Mouse (Mus musculus) heart, embryonic 11.5 days (tissue): Measurements from ENCODE around the gene H2-Ob. TPM values are rescaled to one million over a fixed set of nuclear protein-coding genes. Genes with fewer than 3 reads are reported as not detected.

Experiments used
- ATAC-seq: fragments of 200-750 bp; cut with Nextera tagmentation; replicated peaks from 2 replicates; pipeline ENCODE4 v1.8.0; 2017; ENCODE audit warnings: moderate library complexity; ENCODE audit not compliant: insufficient number of reproducible peaks, low FRiP score, low TSS enrichment
- H3K27ac ChIP-seq: fragments of 300-500 bp; sonication (generic); 2 replicates; pipeline ENCODE4 v1.5.1; 2014; ENCODE audit warnings: mild to moderate bottlenecking, low read depth, low read length
- H3K27me3 ChIP-seq: fragments of 300-500 bp; sonication (generic); 2 replicates; pipeline ENCODE4 v1.6.1; 2014; ENCODE audit warnings: mild to moderate bottlenecking, low read length, mixed read lengths; ENCODE audit not compliant: control insufficient read depth, insufficient read depth
- H3K36me3 ChIP-seq: fragments of 300-500 bp; sonication (generic); 2 replicates; pipeline ENCODE4 v1.6.1; 2014; ENCODE audit warnings: mild to moderate bottlenecking, low read length, moderate library complexity, mixed read lengths; ENCODE audit not compliant: control insufficient read depth, insufficient read depth
- H3K4me1 ChIP-seq: fragments of 300-500 bp; sonication (generic); 2 replicates; pipeline ENCODE4 v1.6.1; 2014; ENCODE audit warnings: low read length; ENCODE audit not compliant: control insufficient read depth, insufficient read depth
- H3K4me2 ChIP-seq: fragments of 300-500 bp; sonication (generic); 2 replicates; pipeline ENCODE4 v1.6.1; 2014; ENCODE audit warnings: mild to moderate bottlenecking, moderate library complexity
- H3K4me3 ChIP-seq: fragments of 300-500 bp; sonication (generic); 2 replicates; pipeline ENCODE4 v1.5.1; 2014; ENCODE audit warnings: low read depth, low read length
- H3K9ac ChIP-seq: fragments of 300-500 bp; sonication (generic); 2 replicates; pipeline ENCODE4 v1.6.1; 2014; ENCODE audit warnings: mild to moderate bottlenecking, low read depth, low read length, moderate library complexity
- H3K9me3 ChIP-seq: fragments of 300-500 bp; sonication (generic); replicated peaks from 2 replicates; pipeline ENCODE4 v1.6.1; 2016; ENCODE audit warnings: low read length; ENCODE audit not compliant: control insufficient read depth
- WGBS: fragments of 180-500 bp; shearing (Covaris S2); extraction: QIAGEN DNeasy Blood & Tissue Kit; methylation state at CpG from one replicate; pipeline ENCODE4 v1.1.7; 2014; ENCODE audit not compliant: insufficient replicate concordance; 5-methylcytosine and 5-hydroxymethylcytosine counted together
- polyA plus RNA-seq: library from polyadenylated mRNA; unstranded; fragments of >200 nt; fragmentation: Nextera tagmentation; extraction: Ambion mirVana; gene quantifications from 2 replicates; pipeline ENCODE4 v1.2.1, GENCODE M21; 2014

The H2-Ob gene
- polyA plus RNA-seq, 1 experiment from 2014 or later: not detected

DNA sequence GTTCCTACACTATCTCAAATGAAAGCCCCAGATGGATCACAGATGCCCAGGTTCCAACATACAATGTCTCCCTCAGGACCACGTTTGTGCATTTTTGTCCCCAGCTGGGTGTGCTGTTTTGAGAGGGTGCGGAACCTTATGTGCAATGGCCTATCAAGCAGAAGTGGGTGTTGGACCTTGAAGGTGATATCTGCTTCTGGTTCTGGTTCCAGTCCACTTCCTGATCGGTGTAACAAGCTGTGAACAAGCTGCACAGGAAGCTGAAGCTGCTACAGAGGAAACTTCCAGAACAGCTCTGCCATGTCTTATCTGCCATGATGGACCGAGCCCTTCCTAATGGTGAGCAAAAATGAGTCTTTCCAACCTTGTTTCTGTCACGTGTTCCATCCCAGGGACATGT is 17.8 kb downstream of the H2-Ob start:
- peaks cover 12% of the 10 kb centered on the region; the same call in 1 of the 2 replicates for H3K27me3 ChIP-seq
- no peak overlapping the region for H3K4me2 ChIP-seq
- H3K36me3 ChIP-seq: no peaks in the 10 kb centered on the region
- H3K4me3 ChIP-seq: no peak overlapping the region
- no peak overlapping the region for H3K9ac ChIP-seq
- ATAC-seq: no peak
- no peaks in the 10 kb centered on the region for H3K9me3 ChIP-seq
- no peak overlapping the region for H3K27ac ChIP-seq
- no peaks in the 10 kb centered on the region; the same call in 1 of the 2 replicates for H3K4me1 ChIP-seq
- WGBS: 69% methylated on average over 5 of the region's 5 CpGs

DNA sequence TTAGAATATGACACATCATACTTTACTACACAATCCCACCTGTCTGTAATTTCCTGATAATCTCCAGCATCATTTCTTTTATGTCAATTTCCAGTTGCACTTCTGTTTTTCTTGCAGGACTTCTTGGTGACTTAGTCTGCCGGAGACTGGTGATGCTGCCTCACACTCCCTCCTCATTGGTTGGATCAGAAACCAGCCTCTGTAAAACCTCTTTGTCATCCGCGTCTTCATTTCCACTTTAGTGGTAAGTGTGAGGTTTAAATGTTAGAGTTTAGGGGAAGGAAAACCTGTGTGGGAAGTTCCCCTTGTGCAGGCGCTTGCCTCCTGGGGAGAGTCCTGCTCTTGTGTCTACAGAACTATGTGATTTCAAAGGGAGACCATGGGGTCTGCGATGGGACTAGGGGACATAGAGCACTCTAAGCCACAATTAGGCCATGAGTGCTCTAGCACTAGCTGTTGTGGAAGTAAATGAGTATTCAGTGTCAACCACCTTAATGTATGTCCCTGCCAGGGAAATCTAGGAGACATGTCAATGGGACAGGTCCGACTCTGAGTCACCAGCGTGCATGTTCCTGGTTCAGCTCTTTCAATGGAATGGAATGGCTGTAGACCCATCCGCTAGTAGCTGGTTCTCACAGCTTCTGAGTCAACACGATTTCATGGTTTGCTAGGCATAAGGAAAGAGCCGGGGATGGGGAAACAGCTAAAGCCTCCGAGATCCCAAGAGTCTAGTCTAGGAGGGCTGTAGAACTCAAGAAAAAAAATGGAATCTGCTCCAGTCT is 19.1 kb downstream of the H2-Ob start, which contains the start of gene H2-Ab1:
TSS of gene H2-Ab1 (plus strand) at position 96 of the 782 bp plus-strand sequence.
- Histone ChIP-seq H3K27ac (no peak within 1 kb of the TSS), H3K9ac (no peak within 1 kb of the TSS), H3K27me3 (peaks cover 18% of the 10 kb centered on the region), H3K4me2 (no peak within 1 kb of the TSS), H3K9me3 (no peaks in the 10 kb centered on the region), H3K36me3 (no peaks in the 10 kb centered on the region), H3K4me1 (no peaks in the 10 kb centered on the region; the same call in 1 of the 2 replicates), H3K4me3 (no peak within 1 kb of the TSS)
- no peak for ATAC-seq
- 67% methylated on average over 11 of the region's 11 CpGs for WGBS

DNA sequence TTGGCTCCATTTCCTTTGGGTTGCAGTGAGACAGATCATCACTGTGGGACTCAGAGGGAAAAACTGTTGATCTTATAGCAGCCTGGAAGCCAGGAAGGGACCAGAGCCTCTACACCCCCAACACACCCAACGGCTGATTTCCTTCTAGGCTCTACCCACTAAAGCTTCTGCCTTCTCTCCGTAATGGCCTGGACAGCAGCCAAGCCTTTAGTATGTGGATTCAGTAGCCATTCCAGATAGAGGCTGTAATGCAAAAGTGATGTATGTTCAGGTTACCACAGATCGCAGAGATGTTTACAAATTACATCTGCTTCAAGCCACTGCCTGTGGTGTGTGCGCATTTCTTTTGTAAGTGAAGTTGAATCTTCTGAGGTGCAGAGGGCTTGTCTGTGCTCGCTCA is 21.8 kb downstream of the H2-Ob start:
- Histone ChIP-seq H3K9me3 (no peaks in the 10 kb centered on the region), H3K9ac (no peak overlapping the region), H3K4me2 (no peak overlapping the region), H3K27ac (no peak overlapping the region), H3K4me1 (no peaks in the 10 kb centered on the region; the same call in 1 of the 2 replicates), H3K27me3 (peaks cover 26% of the 10 kb centered on the region), H3K4me3 (no peak overlapping the region), H3K36me3 (no peaks in the 10 kb centered on the region)
- WGBS: 68% methylated on average over 5 of the region's 5 CpGs
- ATAC-seq: no peak

DNA sequence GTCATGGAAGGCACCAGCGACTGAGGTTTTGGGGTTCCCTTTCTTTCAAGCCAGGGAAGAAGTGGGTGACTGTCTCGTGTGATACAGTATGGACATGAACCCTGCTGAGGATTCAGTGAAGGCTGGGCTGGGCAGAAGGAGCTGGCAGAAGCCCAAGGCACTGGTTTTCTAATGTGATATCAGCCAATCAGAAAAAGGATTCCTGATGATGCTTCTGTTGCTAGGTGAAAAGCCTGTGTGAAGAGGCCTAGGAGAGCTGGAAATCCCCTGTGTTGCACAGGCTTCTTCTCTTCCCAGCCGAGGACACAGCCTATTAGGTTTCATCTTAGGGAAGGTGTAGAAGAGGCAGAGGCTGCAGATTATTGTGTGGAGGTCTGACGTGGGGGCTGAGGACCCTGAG is 22.8 kb downstream of the H2-Ob start:
- Histone ChIP-seq H3K27ac (no peak overlapping the region), H3K27me3 (peaks cover 26% of the 10 kb centered on the region), H3K4me3 (no peak overlapping the region), H3K36me3 (no peaks in the 10 kb centered on the region), H3K9me3 (no peaks in the 10 kb centered on the region), H3K4me2 (no peak overlapping the region), H3K9ac (no peak overlapping the region), H3K4me1 (no peaks in the 10 kb centered on the region; the same call in 1 of the 2 replicates)
- 28% methylated on average over 4 of the region's 4 CpGs for WGBS
- no peak for ATAC-seq

DNA sequence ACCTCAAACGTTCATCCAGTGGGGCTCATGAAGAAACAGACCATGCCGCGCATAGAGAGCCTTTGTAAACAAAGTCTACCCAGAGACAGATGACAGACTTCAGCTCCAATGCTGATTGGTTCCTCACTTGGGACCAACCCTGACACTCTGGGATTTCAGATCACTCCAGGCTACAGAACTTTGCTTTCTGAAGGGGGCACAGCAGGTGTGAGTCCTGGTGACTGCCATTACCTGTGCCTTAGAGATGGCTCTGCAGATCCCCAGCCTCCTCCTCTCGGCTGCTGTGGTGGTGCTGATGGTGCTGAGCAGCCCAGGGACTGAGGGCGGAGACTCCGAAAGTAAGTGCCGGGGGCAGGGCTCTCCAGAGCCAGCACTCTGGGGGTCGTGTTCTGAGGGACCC is 24.4 kb downstream of the H2-Ob start:
- Histone ChIP-seq H3K9me3 (no peaks in the 10 kb centered on the region), H3K9ac (no peak overlapping the region), H3K4me3 (peak overlapping the region; percentile 61)

DNA sequence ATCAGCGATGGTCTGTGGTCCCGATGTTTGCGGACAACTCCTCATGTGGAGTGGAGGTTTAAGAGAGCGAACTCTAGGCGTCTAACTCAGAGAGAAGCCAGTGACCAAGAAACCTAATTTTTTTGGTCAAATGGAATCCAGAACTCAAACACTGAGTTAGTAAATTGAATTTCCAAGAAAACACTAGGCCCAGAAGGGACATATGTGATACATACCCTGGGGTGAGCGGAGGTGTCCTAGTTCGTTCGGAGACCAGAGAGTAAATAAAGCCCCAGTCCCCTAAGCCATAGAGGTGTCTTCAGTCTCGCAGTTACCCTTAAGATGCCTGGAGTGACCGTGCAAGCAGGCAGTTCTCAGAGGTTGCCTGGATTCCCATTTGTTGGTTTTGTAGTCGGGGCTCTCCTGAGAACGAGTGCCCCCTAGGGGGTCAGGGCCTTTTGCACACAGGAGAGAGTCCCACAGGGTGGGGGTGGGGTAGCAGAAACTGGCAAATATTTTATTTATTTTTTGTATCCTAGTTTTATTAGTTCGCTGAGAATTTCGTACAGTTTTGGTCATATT is 25.2 kb downstream of the H2-Ob start:
- H3K4me3 ChIP-seq: peak overlapping the region; percentile 61
- no peak for ATAC-seq
- H3K36me3 ChIP-seq: no peaks in the 10 kb centered on the region
- peak overlapping the region; percentile 97 for H3K4me2 ChIP-seq
- H3K9me3 ChIP-seq: no peaks in the 10 kb centered on the region
- no peak overlapping the region for H3K27ac ChIP-seq
- 4% methylated on average over 14 of the region's 14 CpGs for WGBS
- peaks cover 22% of the 10 kb centered on the region for H3K27me3 ChIP-seq
- H3K4me1 ChIP-seq: no peaks in the 10 kb centered on the region; the same call in 1 of the 2 replicates
- H3K9ac ChIP-seq: no peak overlapping the region

More for the DNA sequence above, 24.4 kb downstream of the H2-Ob start:
- Histone ChIP-seq H3K4me2 (peak overlapping the region; percentile 97), H3K36me3 (no peaks in the 10 kb centered on the region), H3K27me3 (peaks cover 26% of the 10 kb centered on the region), H3K4me1 (no peaks in the 10 kb centered on the region; the same call in 1 of the 2 replicates), H3K27ac (no peak overlapping the region)
- ATAC-seq: peak; percentile 72
- WGBS: 0% methylated on average over 8 of the region's 8 CpGs

DNA sequence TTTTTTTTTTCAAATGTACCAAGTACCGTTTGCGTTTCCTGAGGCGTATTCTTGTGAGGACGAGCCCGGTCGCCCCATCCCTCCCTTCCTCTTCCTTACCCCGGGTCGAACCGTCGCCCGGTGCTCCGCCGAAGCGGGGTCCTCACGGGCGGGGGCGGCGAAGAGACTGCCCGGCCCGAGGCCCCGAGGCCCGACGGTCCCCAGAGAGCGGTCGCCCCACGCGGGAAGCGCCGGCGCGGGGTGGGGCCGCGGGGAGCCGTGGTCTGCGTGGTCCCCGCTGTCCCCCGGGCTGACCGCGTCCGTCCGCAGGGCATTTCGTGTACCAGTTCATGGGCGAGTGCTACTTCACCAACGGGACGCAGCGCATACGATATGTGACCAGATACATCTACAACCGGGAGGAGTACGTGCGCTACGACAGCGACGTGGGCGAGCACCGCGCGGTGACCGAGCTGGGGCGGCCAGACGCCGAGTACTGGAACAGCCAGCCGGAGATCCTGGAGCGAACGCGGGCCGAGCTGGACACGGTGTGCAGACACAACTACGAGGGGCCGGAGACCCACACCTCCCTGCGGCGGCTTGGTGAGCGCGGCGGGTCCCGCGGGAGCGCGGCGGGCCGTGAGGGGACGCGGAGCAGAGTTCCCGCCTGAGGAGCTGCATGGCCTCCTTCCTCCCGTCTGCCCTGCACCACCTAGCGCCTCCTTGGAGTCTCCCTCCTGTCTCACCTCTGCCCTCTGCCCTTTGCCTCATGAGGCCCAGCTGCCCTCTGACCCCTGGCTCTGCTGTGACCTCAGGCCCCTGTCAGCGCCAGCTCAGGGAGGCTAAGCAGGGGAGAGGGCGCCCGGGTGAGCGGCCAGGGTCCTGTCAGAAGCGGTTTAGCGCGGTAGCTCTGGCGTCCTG is 26.0 kb downstream of the H2-Ob start:
- ATAC-seq: 0 out of 2 replicates have a peak, but pooled peaks have one; percentile 24
- H3K36me3 ChIP-seq: no peaks in the 10 kb centered on the region
- peak overlapping the region; percentile 61 for H3K4me3 ChIP-seq
- peak overlapping the region; percentile 97 for H3K4me2 ChIP-seq
- peak overlapping the region; percentile 72 for H3K9ac ChIP-seq
- peaks cover 15% of the 10 kb centered on the region for H3K27me3 ChIP-seq
- WGBS: under 1% methylated on average over 91 of the region's 93 CpGs
- no peak overlapping the region for H3K27ac ChIP-seq
- H3K4me1 ChIP-seq: no peaks in the 10 kb centered on the region; the same call in 1 of the 2 replicates
- H3K9me3 ChIP-seq: no peaks in the 10 kb centered on the region

DNA sequence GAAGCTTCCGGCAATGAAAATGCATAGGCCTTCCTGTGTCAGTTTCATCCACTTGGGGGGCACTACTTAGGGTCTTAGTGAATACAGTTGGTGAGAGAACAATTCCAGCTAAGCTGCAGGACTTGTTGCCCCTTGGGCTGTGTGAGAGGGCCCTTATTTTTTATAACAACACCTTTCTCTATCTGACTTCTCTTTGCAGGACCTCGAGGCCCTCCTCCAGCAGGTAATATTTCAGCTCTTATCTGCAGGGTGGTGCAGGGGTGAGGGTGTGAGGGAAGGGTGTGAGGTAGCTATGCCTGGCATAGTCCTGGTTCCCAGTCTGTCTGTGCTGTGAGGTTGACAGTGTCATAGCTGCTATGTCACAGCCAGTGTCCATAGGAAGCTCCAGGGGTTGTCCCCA is 29.6 kb downstream of the H2-Ob start:
- ATAC-seq: no peak
- Histone ChIP-seq H3K9me3 (no peaks in the 10 kb centered on the region), H3K27me3 (peaks cover 8% of the 10 kb centered on the region; the same call in 1 of the 2 replicates), H3K4me1 (no peaks in the 10 kb centered on the region; the same call in 1 of the 2 replicates), H3K36me3 (no peaks in the 10 kb centered on the region), H3K9ac (no peak overlapping the region), H3K4me2 (no peak overlapping the region), H3K27ac (no peak overlapping the region), H3K4me3 (no peak overlapping the region)
- WGBS: 61% methylated on average over 2 of the region's 2 CpGs
